Mouse (Mus musculus) embryonic facial prominence, embryonic 15.5 days (tissue): ENCODE data around the gene Olfr99. TPM values are rescaled to one million over a fixed set of nuclear protein-coding genes. Genes with fewer than 3 reads are reported as not detected.
"Not testable (repeated sequence)": the region's sequence is repeated elsewhere in the genome, so short reads cannot be mapped to it uniquely, and the experiment has no call there.

Experiments
- ATAC-seq: fragments of 200-750 bp; cut with Nextera tagmentation; 2 replicates; pipeline ENCODE4 v1.8.0; 2017; ENCODE audit warnings: low read depth, moderate TSS enrichment; ENCODE audit not compliant: insufficient number of reproducible peaks, low FRiP score, low TSS enrichment
- H3K27ac ChIP-seq: fragments of 300-500 bp; sonication (generic); replicated peaks from 2 replicates; pipeline ENCODE4 v1.5.1; 2015; ENCODE audit warnings: mild to moderate bottlenecking, inconsistent platforms
- H3K27me3 ChIP-seq: fragments of 300-500 bp; sonication (generic); 2 replicates; pipeline ENCODE4 v1.6.1; 2015; ENCODE audit warnings: inconsistent platforms
- H3K36me3 ChIP-seq: fragments of 300-500 bp; sonication (generic); 2 replicates; pipeline ENCODE4 v1.6.1; 2015; ENCODE audit warnings: mild to moderate bottlenecking, inconsistent platforms
- H3K4me1 ChIP-seq: fragments of 300-500 bp; sonication (generic); 2 replicates; pipeline ENCODE4 v1.6.1; 2015; ENCODE audit warnings: inconsistent platforms
- H3K4me2 ChIP-seq: fragments of 300-500 bp; sonication (generic); replicated peaks from 2 replicates; pipeline ENCODE4 v1.6.1; 2015; ENCODE audit warnings: mild to moderate bottlenecking, inconsistent platforms
- H3K4me3 ChIP-seq: fragments of 300-500 bp; sonication (generic); replicated peaks from 2 replicates; pipeline ENCODE4 v1.5.1; 2015; ENCODE audit warnings: mild to moderate bottlenecking, inconsistent platforms
- H3K9ac ChIP-seq: fragments of 300-500 bp; sonication (generic); 2 replicates; pipeline ENCODE4 v1.6.1; 2015; ENCODE audit warnings: inconsistent platforms
- H3K9me3 ChIP-seq: fragments of 300-500 bp; sonication (generic); replicated peaks from 2 replicates; pipeline ENCODE4 v1.6.1; 2016; ENCODE audit warnings: inconsistent platforms
- WGBS: fragments of 180-500 bp; shearing (Covaris S2); methylation state at CpG from one replicate; pipeline ENCODE4 v1.1.7; 2015; 5-methylcytosine and 5-hydroxymethylcytosine counted together
- polyA plus RNA-seq: library from polyadenylated mRNA; unstranded; fragments of >200 nt; fragmentation: Nextera tagmentation; extraction: Ambion mirVana; gene quantifications from 2 replicates; pipeline ENCODE4 v1.2.1, GENCODE M21; 2015

Gene Olfr99
- polyA plus RNA-seq, 1 experiment from 2014 or later: 0.16 TPM

- Histone ChIP-seq H3K4me3 (no peak overlapping the region), H3K9me3 (no peaks in the 10 kb centered on the region), H3K4me1 (no peaks in the 10 kb centered on the region), H3K27ac (no peak overlapping the region), H3K27me3 (no peaks in the 10 kb centered on the region), H3K9ac (no peak overlapping the region), H3K36me3 (no peaks in the 10 kb centered on the region), H3K4me2 (no peak overlapping the region)
- WGBS: 0% methylated on average over 1 of the region's 1 CpGs
- no peak for ATAC-seq
These were observed 32.7 kb downstream of the Olfr99 start for GRCm38 (mm10) chr17:37250544-37250943.

DNA sequence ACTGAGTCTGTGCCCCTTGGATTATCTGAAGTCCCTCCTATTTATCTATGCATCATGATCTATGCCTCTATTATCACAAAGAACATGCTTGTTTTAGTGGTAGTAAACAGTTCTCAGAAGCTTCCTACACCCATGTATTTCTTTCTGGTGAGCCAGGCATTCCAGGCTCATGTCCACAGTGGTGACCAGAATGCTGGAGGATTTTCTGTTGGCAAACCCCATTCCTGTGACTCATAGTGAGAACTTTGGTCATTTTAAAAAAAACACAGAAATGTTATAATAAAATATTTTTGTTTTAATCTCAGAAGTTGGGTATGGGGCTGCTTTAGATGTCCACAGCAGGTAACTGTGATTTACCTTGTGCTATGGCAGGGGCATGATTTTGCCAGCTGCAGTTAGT lies 33.8 kb downstream of the Olfr99 start:
- Histone ChIP-seq H3K9ac (no peak overlapping the region), H3K4me2 (no peak overlapping the region), H3K36me3 (no peaks in the 10 kb centered on the region), H3K9me3 (no peaks in the 10 kb centered on the region), H3K4me1 (no peaks in the 10 kb centered on the region), H3K27ac (no peak overlapping the region), H3K4me3 (no peak overlapping the region), H3K27me3 (no peaks in the 10 kb centered on the region)
- ATAC-seq: no peak

DNA sequence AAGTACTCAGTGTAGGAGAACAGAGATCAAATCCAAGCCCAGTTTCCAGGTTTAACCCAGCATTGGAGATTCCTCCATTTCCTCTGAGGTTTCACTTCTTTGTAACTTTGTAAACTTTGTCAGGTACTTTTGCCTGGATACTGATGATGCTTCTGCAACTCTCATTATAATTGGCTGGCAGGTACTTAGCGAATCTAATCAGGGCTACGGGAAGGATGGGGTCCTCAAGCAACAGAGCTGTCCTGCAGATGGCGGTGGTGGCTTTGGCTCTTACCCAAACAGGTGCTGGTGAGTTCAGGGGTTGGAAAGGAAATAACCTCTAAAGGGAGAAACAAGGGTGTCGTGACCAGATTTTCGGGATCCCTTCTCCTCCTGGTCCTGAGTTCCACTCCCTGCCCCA lies 36.5 kb downstream of the Olfr99 start:
- no peaks in the 10 kb centered on the region for H3K36me3 ChIP-seq
- no peaks in the 10 kb centered on the region for H3K4me1 ChIP-seq
- H3K9ac ChIP-seq: no peak overlapping the region
- H3K27ac ChIP-seq: no peak overlapping the region
- 25% methylated on average over 5 of the region's 5 CpGs for WGBS
- no peak for ATAC-seq
- H3K4me3 ChIP-seq: no peak overlapping the region
- no peak overlapping the region for H3K4me2 ChIP-seq
- H3K27me3 ChIP-seq: no peaks in the 10 kb centered on the region
- H3K9me3 ChIP-seq: no peaks in the 10 kb centered on the region

- H3K27ac ChIP-seq: no peak overlapping the region
- H3K27me3 ChIP-seq: no peaks in the 10 kb centered on the region
- no peaks in the 10 kb centered on the region for H3K9me3 ChIP-seq
- WGBS: 51% methylated on average over 3 of the region's 3 CpGs
- no peak for ATAC-seq
- no peaks in the 10 kb centered on the region for H3K4me1 ChIP-seq
- H3K4me3 ChIP-seq: no peak overlapping the region
- H3K4me2 ChIP-seq: no peak overlapping the region
- no peak overlapping the region for H3K9ac ChIP-seq
- H3K36me3 ChIP-seq: no peaks in the 10 kb centered on the region
These were observed 41.1 kb downstream of the Olfr99 start for GRCm38 (mm10) chr17:37242198-37242597.

DNA sequence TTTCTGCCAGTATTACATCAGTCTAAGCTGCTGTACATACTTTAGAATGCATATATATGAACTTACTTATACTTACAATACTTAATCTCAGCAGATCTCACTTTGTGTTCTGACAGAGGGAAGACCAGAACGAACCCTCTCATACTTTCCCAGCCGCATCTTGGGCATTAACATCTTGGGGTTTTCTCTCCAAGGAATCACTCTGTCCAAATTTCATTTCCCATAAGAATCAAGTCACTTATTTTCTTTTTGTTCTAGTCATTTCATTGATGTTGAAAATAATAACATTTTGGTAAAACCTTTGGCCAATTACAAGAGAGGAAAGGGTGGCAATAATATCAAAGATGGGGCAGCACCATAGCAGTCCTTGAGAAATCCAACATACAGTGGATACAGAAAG lies 46.0 kb downstream of the Olfr99 start, which contains the start of gene Olfr97:
Gene Olfr97 (minus strand): TSS at position 101 of the 400 bp plus-strand sequence.
- not testable (repeated sequence) for H3K27ac ChIP-seq, ATAC-seq, H3K9ac ChIP-seq, H3K4me2 ChIP-seq, H3K9me3 ChIP-seq, H3K27me3 ChIP-seq, H3K36me3 ChIP-seq, H3K4me1 ChIP-seq, H3K4me3 ChIP-seq
- WGBS: 92% methylated on average over 2 of the region's 2 CpGs

Other genes with a start within 250 kb of the Olfr99 start
- gene Gabbr1, start 237.5 kb downstream of the Olfr99 start, polyA plus RNA-seq: 11.5 and 15.0 TPM in 2 replicates
- 0.07 TPM in 1 of 2 replicates, not detected in the other for gene Olfr90, start 195.0 kb downstream of the Olfr99 start, polyA plus RNA-seq
- not detected in 2 replicates for gene Olfr91, start 185.2 kb downstream of the Olfr99 start, polyA plus RNA-seq
- not detected in 2 replicates for gene Olfr92, start 163.4 kb downstream of the Olfr99 start, polyA plus RNA-seq
- 0.05 TPM in 1 of 2 replicates, not detected in the other for gene Olfr93, start 122.0 kb downstream of the Olfr99 start, polyA plus RNA-seq
- gene Ubd, start 89.6 kb downstream of the Olfr99 start, polyA plus RNA-seq: 0.18 TPM in 1 of 2 replicates, not detected in the other
- 0.12 TPM in 1 of 2 replicates, not detected in the other for gene Olfr94, start 82.5 kb downstream of the Olfr99 start, polyA plus RNA-seq
- not detected in 2 replicates for gene Olfr95, start 70.3 kb downstream of the Olfr99 start, polyA plus RNA-seq
- gene Olfr96, start 63.3 kb downstream of the Olfr99 start, polyA plus RNA-seq: 0.14 and 0.31 TPM in 2 replicates
- gene Olfr97, start 46.1 kb downstream of the Olfr99 start, polyA plus RNA-seq: not detected in 2 replicates
- not detected in 2 replicates for gene Olfr98, start 19.7 kb downstream of the Olfr99 start, polyA plus RNA-seq
- 1.7 and 2.6 TPM in 2 replicates for gene H2-M3, start 13.2 kb downstream of the Olfr99 start, polyA plus RNA-seq
- 0.17 TPM in 1 of 2 replicates, not detected in the other for gene Olfr101, start 20.9 kb upstream of the Olfr99 start, polyA plus RNA-seq
- 0.15 and 0.21 TPM in 2 replicates for gene Olfr102, start 33.6 kb upstream of the Olfr99 start, polyA plus RNA-seq
- 0.11 TPM in 1 of 2 replicates, not detected in the other for gene Olfr103, start 56.2 kb upstream of the Olfr99 start, polyA plus RNA-seq
- gene Olfr104-ps, start 76.1 kb upstream of the Olfr99 start, polyA plus RNA-seq: 0.05 TPM in 1 of 2 replicates, not detected in the other
- not detected in 2 replicates for gene Olfr105-ps, start 95.6 kb upstream of the Olfr99 start, polyA plus RNA-seq
- 0.12 TPM in 1 of 2 replicates, not detected in the other for gene Olfr106-ps, start 106.9 kb upstream of the Olfr99 start, polyA plus RNA-seq
- gene Olfr107, start 115.8 kb upstream of the Olfr99 start, polyA plus RNA-seq: 0.07 and 0.17 TPM in 2 replicates
- not detected in 2 replicates for gene Olfr108, start 162.0 kb upstream of the Olfr99 start, polyA plus RNA-seq
- not detected in 2 replicates for gene Olfr109, start 175.5 kb upstream of the Olfr99 start, polyA plus RNA-seq
- gene H2-M2, start 200.1 kb upstream of the Olfr99 start, polyA plus RNA-seq: not detected in 2 replicates
- gene Olfr110, start 209.0 kb upstream of the Olfr99 start, polyA plus RNA-seq: 0.16 TPM in 1 of 2 replicates, not detected in the other
- not detected in 2 replicates for gene Olfr111, start 224.6 kb upstream of the Olfr99 start, polyA plus RNA-seq